Mouse (Mus musculus) E14TG2a.4 (cell line): ENCODE measurements around the gene Mbd5.

Source experiments
- CTCF ChIP-seq: conservative IDR thresholded peaks from 2 replicates; pipeline ENCODE4 v1.5.1; 2014; ENCODE audit warnings: low read length
- POU5F1 ChIP-seq: IDR thresholded peaks from 2 replicates; pipeline ENCODE4 v1.6.1; 2014; ENCODE audit warnings: low read length, borderline replicate concordance

DNA sequence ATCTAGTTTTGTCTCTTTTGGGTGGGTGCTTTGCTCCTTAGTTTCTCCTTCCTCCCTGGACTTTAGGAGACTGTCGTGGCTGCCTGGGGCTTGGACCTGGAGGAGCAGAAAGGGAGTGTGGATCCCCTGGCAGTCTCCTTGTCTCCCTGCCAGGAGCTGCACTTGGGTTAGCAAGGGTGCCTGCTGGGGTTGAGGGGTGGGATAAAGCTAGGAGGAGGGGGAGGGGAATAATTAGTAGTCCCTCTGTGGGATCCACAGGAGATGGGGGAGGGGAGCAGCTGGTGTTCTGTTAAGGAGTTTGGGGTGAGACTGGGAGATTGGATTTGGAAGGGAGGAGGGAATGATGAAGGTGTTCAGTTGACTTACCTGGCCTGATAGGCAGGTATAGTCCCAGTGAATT, 337.7 kb downstream of the Mbd5 start:
- no peak for TF ChIP-seq POU5F1
- no peak for TF ChIP-seq CTCF
